Mouse (Mus musculus) gastrocnemius, adult 18-20 months (tissue): ENCODE measurements around the gene Cyp27b1. TPM values are rescaled to one million over a fixed set of nuclear protein-coding genes. Genes with fewer than 3 reads are reported as not detected.

Experiments used
- DNase-seq: peaks from one replicate; pipeline ENCODE4 v3.0.0; 2021; ENCODE audit warnings: low spot score
- microRNA-seq: library from miRNA; unstranded; fragments of <30 nt; microRNA quantifications from one replicate; pipeline ENCODE4 v1.2.0, GENCODE M21; 2021
- total RNA-seq, 2 experiments: library from RNA; stranded (reverse); gene quantifications; 2 replicates each; pipeline ENCODE4 v1.2.3; 2021

Cyp27b1 gene
- total RNA-seq, 2 experiments from 2014 or later: 0.19 TPM; not detected in 1

DNA sequence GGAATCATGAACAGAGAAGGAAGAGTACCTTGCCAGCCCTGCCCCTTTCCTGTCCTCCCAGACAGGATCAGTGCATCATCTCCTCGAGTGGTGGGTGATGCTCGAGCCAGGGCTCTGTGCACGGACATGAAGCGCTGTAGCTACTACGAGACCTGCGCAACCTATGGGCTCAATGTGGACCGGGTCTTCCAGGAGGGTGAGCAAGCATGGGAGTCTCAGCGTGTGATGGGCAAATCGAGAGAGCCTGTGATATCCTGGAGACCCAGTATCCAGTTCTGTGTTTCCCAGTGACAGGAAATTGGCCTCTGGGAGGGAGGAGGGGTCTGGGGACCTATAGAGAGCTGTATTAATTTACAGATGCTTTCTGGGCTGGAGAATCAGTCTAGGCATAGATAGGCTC lies 37.0 kb downstream of the Cyp27b1 start:
- no peak for DNase-seq

DNA sequence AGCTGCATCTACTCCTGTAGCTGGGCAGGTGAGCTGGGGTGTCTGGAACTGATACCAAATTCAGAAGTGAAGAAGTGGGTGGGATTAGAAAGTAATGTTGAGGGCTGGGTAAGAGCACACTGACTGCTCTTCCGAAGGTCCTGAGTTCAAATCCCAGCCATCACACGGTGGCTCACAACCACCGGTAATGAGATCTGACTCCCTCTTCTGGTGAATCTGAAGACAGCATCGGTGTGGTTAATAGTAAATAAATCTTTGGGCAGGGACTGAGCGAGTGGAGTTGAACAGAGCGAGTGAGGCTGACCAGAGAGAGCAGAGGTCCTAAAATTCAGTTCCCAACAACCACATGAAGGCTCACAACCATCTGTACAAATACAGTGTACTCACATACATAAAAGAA lies 37.6 kb downstream of the Cyp27b1 start:
- DNase-seq: no peak

DNA sequence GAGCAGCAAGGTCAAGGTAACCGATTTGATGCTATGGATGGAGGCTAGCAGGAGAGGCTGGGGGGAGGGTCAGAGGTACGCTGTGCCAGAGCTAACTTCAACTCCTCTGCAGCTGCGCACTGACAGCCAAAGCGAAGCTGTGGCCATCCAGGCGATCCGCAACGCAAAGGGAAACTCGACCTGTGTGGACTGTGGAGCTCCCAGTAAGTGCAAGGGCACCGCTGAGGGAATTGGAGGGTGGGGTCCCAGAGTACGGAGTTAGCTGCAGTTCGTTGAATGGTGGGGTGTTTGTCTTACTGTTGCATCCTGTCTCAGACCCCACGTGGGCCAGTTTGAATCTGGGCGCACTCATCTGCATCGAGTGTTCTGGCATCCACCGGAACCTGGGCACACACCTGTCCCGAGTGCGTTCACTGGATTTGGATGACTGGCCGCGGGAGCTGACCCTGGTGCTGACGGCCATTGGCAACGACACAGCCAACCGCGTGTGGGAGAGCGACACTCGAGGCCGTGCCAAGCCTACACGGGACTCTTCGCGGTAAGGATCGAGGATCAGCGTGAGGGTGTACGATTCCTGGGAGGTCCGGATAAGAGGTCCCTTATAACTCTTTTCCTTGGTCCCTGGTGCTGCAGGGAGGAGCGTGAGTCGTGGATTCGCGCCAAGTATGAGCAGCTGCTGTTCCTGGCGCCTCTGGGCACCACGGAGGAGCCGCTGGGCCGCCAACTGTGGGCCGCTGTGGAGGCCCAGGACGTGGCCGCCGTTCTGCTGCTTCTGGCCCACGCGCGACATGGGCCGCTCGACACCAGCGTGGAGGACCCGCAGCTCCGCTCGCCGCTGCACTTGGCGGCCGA lies 42.7 kb downstream of the Cyp27b1 start:
- peak; percentile 30 for DNase-seq

DNA sequence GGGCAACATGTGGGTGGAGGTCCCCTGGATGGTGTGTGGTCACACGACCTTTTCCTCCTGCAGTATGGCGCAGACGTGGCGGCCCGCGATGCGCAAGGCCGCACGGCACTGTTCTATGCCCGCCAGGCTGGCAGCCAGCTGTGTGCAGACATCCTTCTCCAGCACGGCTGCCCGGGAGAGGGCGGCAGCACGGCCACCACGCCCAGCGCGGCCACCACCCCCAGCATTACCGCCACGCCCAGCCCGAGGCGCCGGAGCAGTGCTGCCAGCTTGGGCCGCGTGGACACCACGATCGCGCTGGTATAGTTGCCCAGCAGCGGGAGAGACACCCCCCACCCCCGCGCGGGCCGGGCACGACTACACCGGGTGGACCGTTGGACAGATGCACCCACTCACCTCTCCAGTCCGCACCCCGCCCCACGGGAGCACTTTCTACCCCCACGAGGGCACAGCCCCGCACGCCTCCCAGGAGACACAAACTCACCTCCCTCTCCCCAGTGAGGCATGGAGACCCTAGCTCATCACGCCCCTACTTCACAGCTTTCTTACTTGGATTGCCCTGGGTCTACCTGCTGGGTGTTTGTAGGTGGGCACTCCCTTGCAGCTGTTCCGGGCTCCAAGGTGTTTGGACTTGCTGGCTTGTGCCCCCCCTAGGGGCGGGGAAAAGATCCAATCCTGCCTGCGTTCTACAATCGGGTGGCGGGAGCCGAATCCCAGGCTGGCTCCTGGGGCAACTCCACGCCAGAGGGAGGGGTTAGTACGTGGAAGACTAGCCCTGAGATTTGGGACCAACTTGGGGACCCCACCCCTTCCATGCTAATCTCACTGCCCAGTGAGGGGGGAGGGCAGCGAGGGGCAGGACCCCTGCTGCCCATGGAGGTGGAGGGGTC lies 43.7 kb downstream of the Cyp27b1 start:
- DNase-seq: no peak

DNA sequence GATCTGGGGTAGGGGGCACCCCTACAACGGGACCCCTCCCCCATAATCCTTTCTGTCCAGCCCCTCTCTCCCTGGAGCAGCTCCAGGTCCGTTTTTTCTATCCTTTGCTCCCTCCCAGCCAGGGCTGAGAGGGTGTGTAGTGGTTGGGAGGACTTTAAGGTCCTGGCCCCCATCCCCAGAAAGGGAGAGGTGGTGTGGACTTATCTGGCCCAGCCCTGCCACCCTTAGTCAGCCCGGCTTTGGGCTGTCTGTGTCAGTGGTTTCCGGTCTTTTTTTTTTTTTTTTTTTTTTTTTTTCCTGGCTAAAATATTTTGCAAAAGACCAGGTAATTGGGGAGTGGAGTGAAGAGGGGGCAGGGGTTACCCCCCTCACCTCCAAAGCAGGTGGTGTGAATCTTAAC lies 44.7 kb downstream of the Cyp27b1 start:
- DNase-seq: no peak

DNA sequence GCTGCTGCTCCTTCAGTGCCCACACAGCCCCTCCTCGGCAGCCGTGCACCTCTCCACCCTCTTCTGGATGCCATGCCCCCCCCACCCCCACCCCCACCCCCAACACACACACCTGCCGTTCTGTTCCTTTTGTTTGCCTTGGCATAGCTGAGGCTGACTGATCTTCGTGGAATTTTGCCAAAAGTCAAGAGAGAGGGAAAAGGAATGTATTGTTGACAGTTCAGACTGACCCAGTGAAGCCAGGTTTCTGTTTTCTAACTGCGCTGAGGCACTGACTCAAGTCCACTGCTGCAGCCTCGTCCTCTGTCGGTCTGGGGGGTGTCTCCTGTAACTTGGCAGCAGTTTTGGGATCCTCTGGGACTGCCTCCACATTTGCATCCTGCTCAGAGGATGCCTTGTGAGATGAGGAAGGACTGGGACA lies 46.3 kb downstream of the Cyp27b1 start:
- no peak for DNase-seq

DNA sequence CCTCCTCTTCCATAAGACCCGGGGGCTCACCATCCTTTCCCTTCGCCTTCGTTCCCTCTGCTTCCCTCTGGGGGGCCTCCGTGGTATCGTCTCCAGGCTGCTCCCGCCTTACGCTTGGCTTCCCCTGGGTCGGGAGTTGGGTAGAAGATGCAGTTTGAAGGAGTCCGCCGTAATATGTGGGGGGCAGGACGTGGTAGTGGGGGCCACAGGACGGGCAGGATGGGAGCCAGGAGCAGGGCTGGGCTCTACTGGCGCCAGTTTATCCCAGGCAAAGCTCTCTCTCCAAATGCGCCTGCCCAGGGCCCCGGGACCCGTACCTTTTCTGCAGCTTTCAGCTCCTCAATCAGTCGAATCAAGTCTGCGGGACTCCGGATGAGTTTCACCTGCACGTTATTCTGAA lies 50.5 kb downstream of the Cyp27b1 start:
- no peak for DNase-seq

DNA sequence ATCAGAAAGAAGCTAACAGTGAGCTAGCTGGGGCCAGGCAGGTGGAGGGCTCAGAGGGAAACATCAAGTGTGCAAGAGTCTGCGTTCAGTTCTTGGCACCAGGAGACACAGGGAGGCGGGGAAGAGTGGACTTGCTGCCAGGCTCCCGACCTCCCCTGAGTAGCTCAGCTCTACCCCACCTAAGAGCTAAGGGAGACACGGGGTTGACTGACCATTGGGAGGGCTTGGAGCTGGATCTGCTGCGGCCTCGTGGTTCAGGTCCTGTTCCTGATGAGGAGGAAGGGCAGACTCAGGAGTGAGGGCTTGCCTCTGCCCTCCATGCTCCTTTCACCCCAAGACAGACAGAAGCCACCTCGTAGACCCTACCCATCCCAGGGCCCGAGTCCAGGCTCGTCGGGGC lies 51.1 kb downstream of the Cyp27b1 start:
- DNase-seq: no peak

DNA sequence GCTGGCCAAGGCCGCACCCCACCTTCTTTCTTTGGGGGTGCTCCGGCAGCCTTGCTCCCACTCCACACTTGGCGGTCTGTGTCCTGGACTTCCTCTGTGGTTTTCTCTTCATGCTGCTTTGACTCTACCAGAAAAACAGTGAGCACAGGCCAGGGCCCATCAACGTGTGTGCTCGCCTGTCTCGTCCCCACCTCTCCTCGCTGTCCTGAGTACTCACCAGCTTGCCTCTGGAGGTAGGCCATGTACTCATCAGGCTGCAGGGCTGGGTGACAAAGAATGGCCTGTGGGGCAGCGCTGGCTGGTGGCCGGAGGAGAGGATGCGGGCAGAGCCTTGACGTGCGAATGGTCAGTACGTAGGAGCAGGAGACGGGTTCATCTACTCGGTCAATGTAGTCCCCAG lies 51.8 kb downstream of the Cyp27b1 start:
- DNase-seq: no peak

DNA sequence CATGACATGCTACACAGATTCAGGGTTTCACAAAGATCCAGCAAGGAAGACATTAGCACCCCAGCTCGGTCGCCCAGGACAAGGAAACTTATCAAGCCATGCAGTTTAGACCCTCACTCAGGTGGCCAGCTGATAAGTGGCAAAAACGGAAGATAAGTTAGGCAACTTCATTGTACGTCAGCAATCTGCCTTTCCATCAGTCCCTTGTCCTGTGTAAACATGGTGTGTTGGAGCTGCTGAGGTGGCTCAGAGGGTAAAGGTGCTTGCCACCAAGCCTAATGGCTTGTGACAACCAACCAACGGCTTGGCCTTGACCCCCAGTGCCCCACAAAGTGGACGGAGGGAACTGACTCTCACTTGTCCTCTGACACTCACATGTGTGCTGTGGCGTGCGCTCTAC lies 52.4 kb downstream of the Cyp27b1 start:
- DNase-seq: no peak

DNA sequence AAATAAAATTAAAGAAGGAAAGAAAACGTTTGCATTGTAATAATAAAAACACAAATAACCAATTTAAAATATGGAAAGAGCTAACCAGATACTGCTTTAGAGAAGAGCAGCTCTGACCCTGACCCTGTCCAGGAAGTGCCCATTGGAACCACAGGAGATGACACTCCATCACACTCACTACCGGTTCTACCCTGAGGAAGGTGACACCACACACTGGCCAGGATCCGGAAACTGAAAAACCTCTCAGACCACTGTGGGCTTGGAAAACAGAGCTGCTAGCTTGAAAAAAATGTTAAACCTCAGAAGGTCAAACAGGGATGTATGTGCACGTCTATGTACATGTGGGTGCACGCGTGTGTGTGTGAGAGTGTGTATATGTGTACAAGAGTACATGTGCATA lies 53.1 kb downstream of the Cyp27b1 start:
- DNase-seq: no peak

Small RNAs within 50 kb of the gene (microRNA-seq; reads per million reads assigned to microRNA genes)
- gene Mir546: not detected

Other genes with a start within 250 kb of the Cyp27b1 start
- gene Atp23, start 146.9 kb upstream of the Cyp27b1 start, total RNA-seq: 1 to 10 TPM; 1.5 to 1.6 TPM
- 100 to 1,000 TPM in 1 of 2 experiments, 10 to 100 TPM in 1; 84.5 to 110 TPM for gene Ctdsp2, start 69.5 kb upstream of the Cyp27b1 start, total RNA-seq
- 1 to 10 TPM; 2.9 to 3.6 TPM for gene Avil, start 47.5 kb upstream of the Cyp27b1 start, total RNA-seq
- gene Tsfm, start 17.4 kb upstream of the Cyp27b1 start, total RNA-seq: 10 to 100 TPM; 20.4 to 22.4 TPM
- 1 to 10 TPM; 8.6 to 9.1 TPM for gene Mettl1, start 6.8 kb upstream of the Cyp27b1 start, total RNA-seq
- under 1 TPM in 1 of 2 experiments, not detected in 1; 0.09 TPM for gene Eef1akmt3, start 6.7 kb upstream of the Cyp27b1 start, total RNA-seq
- 1 to 10 TPM in 1 of 2 experiments, under 1 TPM in 1; 0.39 to 1.0 TPM for gene March9, start 11.9 kb downstream of the Cyp27b1 start, total RNA-seq
- gene Cdk4, start 15.3 kb downstream of the Cyp27b1 start, total RNA-seq: 10 to 100 TPM; 42.2 to 45.6 TPM
- gene Tspan31, start 22.0 kb downstream of the Cyp27b1 start, total RNA-seq: 10 to 100 TPM; 22.4 to 23.4 TPM
- gene Agap2, start 27.0 kb downstream of the Cyp27b1 start, total RNA-seq: 1 to 10 TPM; 1.3 to 1.7 TPM
- gene Os9, start 72.9 kb downstream of the Cyp27b1 start, total RNA-seq: 10 to 100 TPM; 11.3 to 13.5 TPM
- under 1 TPM; 0.39 to 0.93 TPM for gene B4galnt1, start 117.0 kb downstream of the Cyp27b1 start, total RNA-seq
- gene Slc26a10, start 132.4 kb downstream of the Cyp27b1 start, total RNA-seq: 1 to 10 TPM; 1.6 to 2.9 TPM
- gene Arhgef25, start 141.8 kb downstream of the Cyp27b1 start, total RNA-seq: 1 to 10 TPM; 7.4 to 9.5 TPM
- 10 to 100 TPM; 20.0 to 27.3 TPM for gene Dtx3, start 147.5 kb downstream of the Cyp27b1 start, total RNA-seq
- gene Pip4k2c, start 163.3 kb downstream of the Cyp27b1 start, total RNA-seq: 1 to 10 TPM; 7.4 to 8.2 TPM
- gene Kif5a, start 215.1 kb downstream of the Cyp27b1 start, total RNA-seq: under 1 TPM; 0.21 to 0.37 TPM
- gene Dctn2, start 218.1 kb downstream of the Cyp27b1 start, total RNA-seq: 10 to 100 TPM; 96.1 to 97.2 TPM
- 10 to 100 TPM; 14.6 to 15.7 TPM for gene Mbd6, start 240.8 kb downstream of the Cyp27b1 start, total RNA-seq